Mouse (Mus musculus): ENCODE data around the gene Acot7.

- TF ChIP-seq POLR2A (IDR thresholded peaks at IDR 0.05; ENCODE audit: borderline replicate concordance, insufficient read depth, low read length), result no peak
- no peak for TF ChIP-seq CTCF (IDR thresholded peaks at IDR 0.05; ENCODE audit: borderline replicate concordance, insufficient read depth, low read depth, low read length)
These were observed 136.0 kb downstream of the Acot7 start for GRCm38 (mm10) chr4:152313934-152314333.
